Mouse (Mus musculus) adrenal gland, postnatal 4 days (tissue): ENCODE data around the gene Pard6a. TPM values are rescaled to one million over a fixed set of nuclear protein-coding genes. Genes with fewer than 3 reads are reported as not detected.

Source experiments
- DNase-seq, 2 experiments: peaks; one replicate each; pipeline ENCODE4 v3.0.0; 2021 to 2022; ENCODE audit warnings: low spot score in 2 of 2, mixed read lengths in 2 of 2
- long read RNA-seq, 2 experiments: library from polyadenylated mRNA; stranded (forward); transcript quantifications; one replicate each; pipeline ENCODE4 v2.0.0; 2021
- total RNA-seq, 2 experiments: library from RNA; stranded (reverse); gene quantifications; 2 replicates each; pipeline ENCODE4 v1.2.3; 2021

Pard6a gene
- 10 to 100 TPM; 10.8 TPM for total RNA-seq
- long read RNA-seq, experiment 1, partial matches to known transcripts: 1 of 14 reads
- long read RNA-seq, experiment 1, other reads (novel, unspliced or antisense): 9 of 14 reads
- long read RNA-seq, experiment 2, partial matches to known transcripts: 4 of 21 reads
- long read RNA-seq, experiment 2, other reads (novel, unspliced or antisense): 8 of 21 reads

GRCm38 (mm10) chr8:105700966-105701824 lies at the start of gene Pard6a, which contains the start of gene Acd:
TSS of gene Pard6a (plus strand) at chr8:105701148.
TSS of gene Acd (minus strand) at chr8:105701102.
- DNase-seq: peak; percentile 90 to 94

DNA sequence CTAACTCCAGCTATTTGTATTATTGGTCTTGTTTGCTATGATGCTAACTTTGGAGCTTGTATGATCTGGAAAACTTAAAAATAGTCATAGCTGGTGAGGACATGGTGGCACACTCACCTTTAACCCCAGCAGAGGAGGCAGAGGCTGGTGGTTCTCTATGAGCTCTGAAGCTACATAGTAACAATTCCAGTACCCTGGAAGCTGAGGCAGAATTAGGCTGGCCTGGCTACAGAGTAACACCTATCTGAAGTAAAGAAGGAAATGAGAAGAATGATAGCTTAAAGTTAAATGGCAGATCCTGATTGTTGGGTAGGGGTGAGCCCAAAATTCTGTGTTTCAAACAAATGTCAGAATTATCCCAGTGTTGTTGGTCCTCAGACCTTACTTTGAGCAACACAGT lies 43.3 kb upstream of the Pard6a start:
- no peak for DNase-seq

- no peak for DNase-seq
Observed at GRCm38 (mm10) chr8:105661167-105661566, 39.8 kb upstream of the Pard6a start.

- no peak for DNase-seq
Observed at GRCm38 (mm10) chr8:105677891-105678290, 23.1 kb upstream of the Pard6a start.

- DNase-seq: no peak
Observed at GRCm38 (mm10) chr8:105685325-105685724, 15.6 kb upstream of the Pard6a start.

DNA sequence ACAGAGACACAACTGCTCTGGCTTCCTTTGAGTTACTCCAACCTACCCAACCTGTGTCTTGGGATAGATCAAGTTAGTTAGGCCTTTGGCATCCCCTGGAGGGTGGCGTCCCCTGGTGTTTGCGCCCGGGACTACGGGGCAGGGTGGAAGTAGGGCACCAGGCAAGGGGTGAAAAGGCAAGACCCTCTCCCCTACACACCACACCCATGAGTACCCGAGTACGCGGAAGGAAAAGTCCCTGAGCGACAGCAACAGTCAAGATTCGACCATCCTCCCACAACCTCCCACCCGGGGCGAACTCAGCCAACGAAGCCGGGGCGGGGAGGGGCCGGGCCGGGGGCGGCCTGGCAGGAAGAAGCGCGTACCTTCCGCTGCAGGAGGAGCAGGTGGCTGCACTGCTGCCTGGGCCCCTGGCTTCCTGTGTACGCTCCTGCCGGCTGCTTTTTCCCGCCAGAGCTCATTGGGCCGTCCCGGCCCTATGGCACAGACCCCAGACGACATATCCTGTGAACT lies 15.1 kb upstream of the Pard6a start, which contains the start of gene Carmil2:
Gene Carmil2 (plus strand): TSS at position 479 of the 513 bp plus-strand sequence.
- DNase-seq: peak in 1 of 2 experiments; percentile 53

GRCm38 (mm10) chr8:105686551-105686950 lies 14.4 kb upstream of the Pard6a start:
- no peak for DNase-seq

DNA sequence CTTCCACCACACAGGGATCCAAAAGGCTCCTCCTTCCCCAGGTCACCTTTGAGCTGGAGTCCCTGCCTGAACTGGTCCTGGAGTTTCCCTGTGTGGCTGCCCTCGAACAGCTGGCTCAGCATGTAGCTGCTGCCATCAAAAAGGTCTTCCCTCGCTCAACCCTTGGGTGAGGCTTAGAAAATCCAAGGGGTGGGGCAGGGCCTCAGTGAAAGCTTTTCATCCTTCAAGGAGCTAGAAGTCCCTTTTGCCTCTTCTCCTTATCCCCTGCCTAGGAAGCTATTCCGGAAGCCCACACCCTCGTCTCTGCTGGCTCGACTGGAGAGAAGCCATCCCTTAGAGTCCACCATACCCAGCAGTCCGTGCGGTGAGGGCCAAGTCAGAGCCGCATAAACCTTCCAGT lies 13.4 kb upstream of the Pard6a start:
- no peak for DNase-seq

GRCm38 (mm10) chr8:105688242-105688752 lies 12.7 kb upstream of the Pard6a start:
- no peak for DNase-seq

GRCm38 (mm10) chr8:105689256-105689982 lies 11.5 kb upstream of the Pard6a start:
- DNase-seq: no peak

GRCm38 (mm10) chr8:105689983-105690360 lies 11.0 kb upstream of the Pard6a start:
- no peak for DNase-seq

GRCm38 (mm10) chr8:105690978-105691377 lies 10.0 kb upstream of the Pard6a start:
- no peak for DNase-seq

DNA sequence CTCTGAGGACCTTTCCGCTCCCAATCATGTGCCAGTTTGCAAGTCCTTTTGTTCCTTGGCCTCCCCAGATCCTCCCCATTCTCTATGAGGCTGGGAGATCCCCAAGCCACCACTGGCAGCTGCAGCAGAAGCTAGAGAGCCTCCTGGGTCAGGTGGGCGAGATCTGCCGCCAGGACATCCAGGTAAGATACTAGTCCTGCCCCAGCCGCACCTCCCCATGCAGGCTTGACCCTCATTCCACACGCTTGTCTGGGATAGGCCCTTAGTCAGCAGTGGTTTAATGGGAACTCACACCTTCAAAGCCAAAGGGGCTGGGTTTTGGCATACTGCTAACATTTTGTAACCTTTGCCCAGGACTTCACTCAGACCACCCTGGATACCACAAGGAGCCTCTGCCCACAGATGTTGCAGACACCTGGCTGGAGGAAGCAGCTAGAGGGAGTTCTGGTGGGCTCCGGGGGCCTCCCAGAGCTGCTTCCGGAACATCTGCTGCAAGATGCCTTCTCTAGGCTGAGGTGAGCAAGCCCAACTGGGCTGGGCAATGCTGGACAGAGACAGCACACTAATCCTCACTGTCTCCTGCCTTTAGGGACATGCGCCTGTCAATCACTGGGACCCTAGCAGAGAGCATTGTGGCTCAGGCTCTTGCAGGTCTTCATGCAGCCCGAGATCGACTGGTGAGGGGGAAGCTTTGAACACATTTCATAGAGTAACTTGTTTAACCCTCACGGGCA lies 8.3 kb upstream of the Pard6a start:
- DNase-seq: no peak

- DNase-seq: peak; percentile 46 to 72
Observed at GRCm38 (mm10) chr8:105693648-105694047, 7.3 kb upstream of the Pard6a start.

GRCm38 (mm10) chr8:105694051-105694799 lies 6.7 kb upstream of the Pard6a start:
- DNase-seq: no peak

DNA sequence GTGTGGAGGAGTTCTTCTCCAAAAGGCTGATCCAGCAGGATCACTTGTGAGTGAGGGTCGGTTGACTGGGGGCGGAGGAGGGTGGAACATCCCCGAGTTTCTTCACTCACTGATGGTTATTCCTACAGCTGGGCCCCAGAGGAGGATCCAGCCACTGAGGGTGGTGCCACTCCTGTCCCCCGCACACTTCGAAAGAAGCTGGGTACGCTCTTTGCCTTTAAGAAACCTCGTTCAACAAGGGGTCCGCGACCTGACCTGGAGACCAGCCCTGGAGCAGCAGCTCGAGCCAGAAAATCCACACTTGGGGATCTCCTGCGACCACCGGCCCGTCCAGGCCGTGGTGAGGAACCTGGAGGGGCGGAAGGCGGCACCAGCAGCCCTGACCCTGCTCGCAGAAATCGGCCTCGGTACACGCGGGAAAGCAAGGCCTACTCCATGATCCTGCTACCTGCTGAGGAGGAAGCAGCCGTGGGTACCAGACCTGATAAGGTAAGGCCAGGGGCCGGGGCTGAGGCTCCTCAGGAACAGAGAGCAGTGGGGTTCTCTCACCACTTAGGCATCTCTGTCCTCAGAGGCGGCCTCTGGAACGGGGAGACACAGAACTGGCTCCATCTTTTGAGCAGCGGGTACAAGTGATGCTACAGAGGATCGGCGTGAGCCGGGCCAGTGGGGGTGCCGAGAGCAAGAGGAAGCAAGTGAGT lies 5.7 kb upstream of the Pard6a start:
- DNase-seq: no peak

GRCm38 (mm10) chr8:105697196-105697780 lies 3.7 kb upstream of the Pard6a start:
- DNase-seq: no peak

DNA sequence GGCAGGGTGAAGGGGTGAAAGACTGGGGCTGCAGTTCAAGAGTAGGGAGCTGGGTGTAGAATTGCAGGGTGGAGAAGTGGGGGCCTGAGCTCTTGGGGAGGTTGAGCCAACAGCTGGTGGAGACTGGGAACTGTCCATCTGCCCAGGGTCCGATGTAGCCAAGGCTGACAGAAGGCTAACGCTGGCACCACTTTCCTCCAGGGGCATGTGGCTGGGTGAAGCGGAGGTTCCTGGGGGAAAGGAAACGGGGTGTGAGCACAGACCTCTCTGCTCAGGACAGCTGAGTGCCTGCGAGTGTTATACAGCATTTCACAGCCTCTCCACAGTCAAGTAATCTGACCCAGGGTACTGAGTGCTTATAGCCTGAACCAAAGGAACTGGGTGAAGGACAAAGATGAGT lies 2.2 kb upstream of the Pard6a start:
- DNase-seq: no peak
